Mouse (Mus musculus): ENCODE results near the gene Ddx43.

DNA sequence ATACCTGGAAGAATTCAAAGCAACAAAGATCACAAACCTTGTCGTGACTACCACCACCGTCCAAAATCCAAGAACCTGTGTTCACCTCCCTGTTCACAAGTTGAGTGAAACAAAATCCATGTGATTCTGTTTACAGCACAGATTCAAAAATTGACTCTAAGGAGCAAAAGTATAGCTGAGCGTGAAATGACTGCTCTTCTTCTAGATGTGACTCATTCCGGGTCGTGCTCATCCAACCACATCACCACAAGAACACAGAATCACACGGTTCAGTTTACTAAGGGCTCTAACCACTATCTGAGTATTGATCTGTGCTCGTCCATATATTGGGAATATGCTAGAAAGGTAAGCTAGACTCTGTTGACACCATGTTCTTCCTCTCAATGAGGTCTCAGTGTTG, 8.6 kb upstream of the Ddx43 start:
- TF ChIP-seq POLR2A (IDR thresholded peaks at IDR 0.05; ENCODE audit: low read depth, low read length) = no peak
- TF ChIP-seq CTCF (IDR thresholded peaks at IDR 0.05; ENCODE audit: extremely low read depth, insufficient read depth, insufficient read length, insufficient replicate concordance) = no peak
